Mouse (Mus musculus): Measurements from ENCODE around the gene Lrfn4. TPM values are rescaled to one million over a fixed set of nuclear protein-coding genes. Genes with fewer than 3 reads are reported as not detected.

Gene Lrfn4
- polyA plus RNA-seq, 1 experiment, result 1.7 TPM

- Histone ChIP-seq H3K27ac (ENCODE audit: control insufficient read depth, insufficient read depth, low read depth, low read length) (no peak overlapping the region), H3K4me1 (ENCODE audit: control insufficient read depth, insufficient read depth, low read length) (no peaks in the 10 kb centered on the region), H3K36me3 (ENCODE audit: control insufficient read depth, insufficient read depth, low read length) (no peaks in the 10 kb centered on the region), H3K27me3 (ENCODE audit: control insufficient read depth, insufficient read depth, low read length) (no peaks in the 10 kb centered on the region), H3K4me3 (ENCODE audit: control insufficient read depth, low read depth, low read length) (no peak overlapping the region)
- TF ChIP-seq POLR2A (IDR thresholded peaks at IDR 0.05; ENCODE audit: control insufficient read depth, low read depth, low read length) (no peak), CTCF (IDR thresholded peaks at IDR 0.05; ENCODE audit: control insufficient read depth, insufficient read depth, insufficient replicate concordance, low read depth, low read length) (no peak)
Measured at GRCm38 (mm10) chr19:4569356-4570236, 45.9 kb downstream of the Lrfn4 start.

GRCm38 (mm10) chr19:4568832-4569231 lies 46.6 kb downstream of the Lrfn4 start:
- Histone ChIP-seq H3K27me3 (ENCODE audit: control insufficient read depth, insufficient read depth, low read length) (no peaks in the 10 kb centered on the region), H3K4me1 (ENCODE audit: control insufficient read depth, insufficient read depth, low read length) (no peaks in the 10 kb centered on the region), H3K36me3 (ENCODE audit: control insufficient read depth, insufficient read depth, low read length) (no peaks in the 10 kb centered on the region), H3K27ac (ENCODE audit: control insufficient read depth, insufficient read depth, low read depth, low read length) (no peak overlapping the region), H3K4me3 (ENCODE audit: control insufficient read depth, low read depth, low read length) (no peak overlapping the region)
- TF ChIP-seq CTCF (IDR thresholded peaks at IDR 0.05; ENCODE audit: control insufficient read depth, insufficient read depth, insufficient replicate concordance, low read depth, low read length) (no peak), POLR2A (IDR thresholded peaks at IDR 0.05; ENCODE audit: control insufficient read depth, low read depth, low read length) (no peak)

GRCm38 (mm10) chr19:4567665-4568064 lies 47.8 kb downstream of the Lrfn4 start:
- no peaks in the 10 kb centered on the region for H3K36me3 ChIP-seq (ENCODE audit: control insufficient read depth, insufficient read depth, low read length)
- H3K4me3 ChIP-seq (ENCODE audit: control insufficient read depth, low read depth, low read length), result no peak overlapping the region
- TF ChIP-seq CTCF (IDR thresholded peaks at IDR 0.05; ENCODE audit: control insufficient read depth, insufficient read depth, insufficient replicate concordance, low read depth, low read length) (no peak), POLR2A (IDR thresholded peaks at IDR 0.05; ENCODE audit: control insufficient read depth, low read depth, low read length) (no peak)
- no peak overlapping the region for H3K27ac ChIP-seq (ENCODE audit: control insufficient read depth, insufficient read depth, low read depth, low read length)
- H3K27me3 ChIP-seq (ENCODE audit: control insufficient read depth, insufficient read depth, low read length), result no peaks in the 10 kb centered on the region
- no peaks in the 10 kb centered on the region for H3K4me1 ChIP-seq (ENCODE audit: control insufficient read depth, insufficient read depth, low read length)

GRCm38 (mm10) chr19:4566880-4567279 lies 48.6 kb downstream of the Lrfn4 start:
- Histone ChIP-seq H3K36me3 (ENCODE audit: control insufficient read depth, insufficient read depth, low read length) (no peaks in the 10 kb centered on the region), H3K4me1 (ENCODE audit: control insufficient read depth, insufficient read depth, low read length) (no peaks in the 10 kb centered on the region), H3K4me3 (ENCODE audit: control insufficient read depth, low read depth, low read length) (no peak overlapping the region), H3K27me3 (ENCODE audit: control insufficient read depth, insufficient read depth, low read length) (no peaks in the 10 kb centered on the region), H3K27ac (ENCODE audit: control insufficient read depth, insufficient read depth, low read depth, low read length) (no peak overlapping the region)
- TF ChIP-seq CTCF (IDR thresholded peaks at IDR 0.05; ENCODE audit: control insufficient read depth, insufficient read depth, insufficient replicate concordance, low read depth, low read length) (no peak), POLR2A (IDR thresholded peaks at IDR 0.05; ENCODE audit: control insufficient read depth, low read depth, low read length) (no peak)

GRCm38 (mm10) chr19:4565678-4566077 lies 49.8 kb downstream of the Lrfn4 start:
- no peak overlapping the region for H3K27ac ChIP-seq (ENCODE audit: control insufficient read depth, insufficient read depth, low read depth, low read length)
- H3K36me3 ChIP-seq (ENCODE audit: control insufficient read depth, insufficient read depth, low read length), result no peaks in the 10 kb centered on the region
- H3K27me3 ChIP-seq (ENCODE audit: control insufficient read depth, insufficient read depth, low read length), result no peaks in the 10 kb centered on the region
- TF ChIP-seq CTCF (IDR thresholded peaks at IDR 0.05; ENCODE audit: control insufficient read depth, insufficient read depth, insufficient replicate concordance, low read depth, low read length) (no peak), POLR2A (IDR thresholded peaks at IDR 0.05; ENCODE audit: control insufficient read depth, low read depth, low read length) (no peak)
- H3K4me1 ChIP-seq (ENCODE audit: control insufficient read depth, insufficient read depth, low read length), result no peaks in the 10 kb centered on the region
- no peak overlapping the region for H3K4me3 ChIP-seq (ENCODE audit: control insufficient read depth, low read depth, low read length)

Other genes starting within 250 kb of the Lrfn4 start
- gene Kdm2a, start 217.4 kb downstream of the Lrfn4 start, polyA plus RNA-seq (2012; rRNA removed), result 46.0 and 48.5 TPM in 2 replicates
- 8.9 and 9.3 TPM in 2 replicates for gene Rhod, start 176.2 kb downstream of the Lrfn4 start, polyA plus RNA-seq (2012; rRNA removed)
- gene Syt12, start 138.2 kb downstream of the Lrfn4 start, polyA plus RNA-seq (2012; rRNA removed), result 0.79 and 1.6 TPM in 2 replicates
- gene 2010003K11Rik, start 117.1 kb downstream of the Lrfn4 start, polyA plus RNA-seq (2012; rRNA removed), result 0.94 and 0.95 TPM in 2 replicates
- gene Pcx, start 105.2 kb downstream of the Lrfn4 start, polyA plus RNA-seq (2012; rRNA removed), result 14.3 and 15.2 TPM in 2 replicates
- gene Rce1, start 10.0 kb upstream of the Lrfn4 start, polyA plus RNA-seq (2012; rRNA removed), result 41.2 and 43.7 TPM in 2 replicates
- gene Gm960, start 83.0 kb upstream of the Lrfn4 start, polyA plus RNA-seq (2012; rRNA removed), result 4.9 and 5.1 TPM in 2 replicates
- gene Sptbn2, start 95.5 kb upstream of the Lrfn4 start, polyA plus RNA-seq (2012; rRNA removed), result 1.1 and 1.3 TPM in 2 replicates
- 218 and 233 TPM in 2 replicates for gene Rbm4b, start 140.8 kb upstream of the Lrfn4 start, polyA plus RNA-seq (2012; rRNA removed)
- 22.6 and 26.4 TPM in 2 replicates for gene Rbm4, start 178.2 kb upstream of the Lrfn4 start, polyA plus RNA-seq (2012; rRNA removed)
- gene Gm21992, start 195.9 kb upstream of the Lrfn4 start, polyA plus RNA-seq (2012; rRNA removed), result 5.9 and 9.4 TPM in 2 replicates
- 44.0 and 45.7 TPM in 2 replicates for gene Rbm14, start 196.0 kb upstream of the Lrfn4 start, polyA plus RNA-seq (2012; rRNA removed)
- gene Ccs, start 223.7 kb upstream of the Lrfn4 start, polyA plus RNA-seq (2012; rRNA removed), result 57.9 and 66.4 TPM in 2 replicates
- gene Ccdc87, start 223.7 kb upstream of the Lrfn4 start, polyA plus RNA-seq (2012; rRNA removed), result 39.4 and 40.3 TPM in 2 replicates
- gene Ctsf, start 239.5 kb upstream of the Lrfn4 start, polyA plus RNA-seq (2012; rRNA removed), result 32.4 and 35.7 TPM in 2 replicates

Data from testis, adult 2 months (tissue).